Mouse (Mus musculus): ENCODE results near the gene Sdhaf2.
"Not testable (repeated sequence)": the region's sequence is repeated elsewhere in the genome, so short reads cannot be mapped to it uniquely, and the experiment has no call there.

The Sdhaf2 gene

DNA sequence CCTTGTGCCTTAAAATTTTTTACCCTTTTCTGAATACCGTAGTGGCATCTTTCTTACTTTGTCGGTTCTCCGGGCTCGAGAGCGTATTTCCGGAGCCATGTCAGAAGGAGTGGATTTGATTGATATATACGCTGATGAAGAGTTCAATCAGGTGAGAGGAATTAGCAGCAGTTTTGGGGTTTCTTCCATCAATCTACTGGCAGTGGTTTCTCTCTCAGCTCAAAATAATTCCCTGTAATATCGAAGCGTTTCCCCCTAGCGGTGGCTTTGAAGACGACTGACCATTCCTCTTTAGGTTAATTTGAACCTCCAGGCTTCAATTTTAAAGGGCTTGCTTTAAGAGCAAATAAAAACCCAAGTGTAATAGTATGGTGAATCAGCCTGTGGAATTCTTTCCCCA is at the start of gene Sdhaf2:
Gene Sdhaf2, minus strand, starts transcription at position 233 of the 400 bp plus-strand sequence.
- peak; percentile 71 for DNase-seq (ENCODE audit: inconsistent ontology term)

GRCm38 (mm10) chr19:10569627-10570026 is 43.7 kb upstream of the Sdhaf2 start:
- no peak for DNase-seq (ENCODE audit: inconsistent ontology term)

DNA sequence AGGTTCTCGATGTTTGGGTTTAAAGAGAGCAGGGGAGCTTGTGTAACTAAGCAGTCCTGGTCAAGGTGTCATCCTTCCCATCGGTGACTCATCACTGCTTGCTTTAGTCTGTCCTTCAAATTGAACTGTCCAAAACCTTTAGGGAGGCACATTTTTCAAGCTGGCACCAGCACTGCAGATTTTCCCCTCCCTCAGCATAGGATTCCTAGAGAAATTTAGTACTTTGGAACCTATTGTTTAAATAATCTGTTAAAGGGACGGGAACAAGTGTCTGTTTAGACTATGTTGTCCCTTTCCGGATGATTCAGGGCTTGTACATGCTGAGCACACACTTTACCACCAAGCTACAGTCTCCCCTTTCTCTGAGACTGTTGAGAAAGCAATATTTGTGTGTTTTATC is 39.3 kb upstream of the Sdhaf2 start:
- no peak for DNase-seq (ENCODE audit: inconsistent ontology term)

GRCm38 (mm10) chr19:10564278-10564677 is 38.3 kb upstream of the Sdhaf2 start:
- DNase-seq (ENCODE audit: inconsistent ontology term) = no peak

- DNase-seq (ENCODE audit: inconsistent ontology term) = no peak
These were observed 36.4 kb upstream of the Sdhaf2 start for GRCm38 (mm10) chr19:10562351-10562750.

DNA sequence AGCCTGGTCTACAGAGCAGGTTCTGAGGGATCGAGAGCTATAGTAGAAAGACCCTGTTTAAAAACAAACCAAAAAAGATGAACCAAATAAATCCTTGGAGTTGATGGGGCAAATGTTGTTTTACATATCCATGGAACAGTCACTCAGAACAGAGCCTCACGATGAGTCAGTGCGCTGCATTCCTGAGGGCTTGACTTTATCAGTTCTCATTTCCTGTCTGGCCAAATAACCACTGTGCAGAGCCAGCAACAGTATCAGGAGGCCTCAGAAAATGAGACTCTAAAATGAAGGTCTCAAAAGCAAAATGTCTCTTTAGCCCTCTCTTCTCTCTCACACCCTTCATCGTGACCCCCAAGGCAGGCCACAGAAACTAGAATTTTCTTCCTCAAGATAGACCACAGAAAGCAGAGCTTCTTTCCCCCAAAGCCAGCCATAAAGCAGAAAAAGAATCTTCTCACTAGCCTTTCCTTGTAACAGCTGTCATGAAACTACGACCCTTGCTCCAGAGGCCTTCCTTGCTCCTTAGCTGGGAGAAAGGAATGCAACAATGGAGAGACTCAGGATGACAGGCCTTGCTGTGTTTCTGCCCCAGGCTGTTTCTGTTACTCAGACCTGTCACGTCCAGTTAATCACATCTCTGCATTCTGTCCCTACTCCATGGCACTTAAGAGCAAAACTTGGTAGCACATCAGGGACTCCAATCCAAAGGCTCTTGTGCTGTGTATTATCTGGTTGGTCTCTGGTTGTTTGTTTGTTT is 35.8 kb upstream of the Sdhaf2 start:
- peak; percentile 90 for DNase-seq (ENCODE audit: inconsistent ontology term)

DNA sequence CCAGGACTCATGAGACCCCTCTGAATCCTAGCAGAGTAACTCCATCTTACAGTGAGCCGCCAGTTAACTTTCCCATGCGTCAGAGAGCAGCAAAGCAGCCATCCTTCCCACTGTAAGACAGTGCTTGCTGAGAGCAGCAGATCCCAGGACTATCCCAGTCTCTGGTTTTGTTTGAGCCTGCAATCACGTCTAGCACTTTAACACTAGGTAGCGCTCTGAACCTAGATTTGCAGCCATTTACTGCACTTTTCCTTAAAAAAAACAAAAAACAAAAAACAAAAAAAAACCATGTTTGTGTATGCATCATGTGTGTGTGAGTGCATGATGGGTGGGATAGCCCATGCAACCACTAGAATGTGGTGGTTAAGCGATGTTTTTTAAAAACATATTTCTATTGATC is 34.2 kb upstream of the Sdhaf2 start:
- no peak for DNase-seq (ENCODE audit: inconsistent ontology term)

GRCm38 (mm10) chr19:10557837-10558375 is 32.0 kb upstream of the Sdhaf2 start:
- not testable (repeated sequence) for DNase-seq (ENCODE audit: inconsistent ontology term)

DNA sequence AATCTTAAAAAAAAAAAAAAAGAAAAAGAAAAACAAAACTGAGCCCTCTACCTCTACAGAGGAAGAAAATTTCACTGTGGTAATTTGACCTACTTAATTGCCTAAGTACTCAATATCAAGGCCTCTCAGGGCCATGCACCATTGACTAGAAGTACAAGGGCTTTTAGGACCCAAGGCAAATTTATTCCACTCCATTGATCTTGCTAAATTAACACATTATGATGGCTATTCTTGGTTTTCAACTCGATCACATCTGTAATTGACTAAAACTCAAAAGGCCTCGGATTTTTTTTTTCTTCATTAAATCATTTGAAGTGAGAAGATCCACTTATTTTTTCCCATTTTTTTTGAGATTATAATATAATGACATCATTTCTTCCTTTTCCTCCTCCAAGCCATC is 31.5 kb upstream of the Sdhaf2 start:
- no peak for DNase-seq (ENCODE audit: inconsistent ontology term)

- DNase-seq (ENCODE audit: inconsistent ontology term) = no peak
These were observed 31.1 kb upstream of the Sdhaf2 start for GRCm38 (mm10) chr19:10557001-10557400.

GRCm38 (mm10) chr19:10555624-10556510 is 29.9 kb upstream of the Sdhaf2 start, which contains the start of gene Tmem216:
Gene Tmem216 (minus strand): TSS chr19:10556238.
- DNase-seq (ENCODE audit: inconsistent ontology term) = peak; percentile 77

DNA sequence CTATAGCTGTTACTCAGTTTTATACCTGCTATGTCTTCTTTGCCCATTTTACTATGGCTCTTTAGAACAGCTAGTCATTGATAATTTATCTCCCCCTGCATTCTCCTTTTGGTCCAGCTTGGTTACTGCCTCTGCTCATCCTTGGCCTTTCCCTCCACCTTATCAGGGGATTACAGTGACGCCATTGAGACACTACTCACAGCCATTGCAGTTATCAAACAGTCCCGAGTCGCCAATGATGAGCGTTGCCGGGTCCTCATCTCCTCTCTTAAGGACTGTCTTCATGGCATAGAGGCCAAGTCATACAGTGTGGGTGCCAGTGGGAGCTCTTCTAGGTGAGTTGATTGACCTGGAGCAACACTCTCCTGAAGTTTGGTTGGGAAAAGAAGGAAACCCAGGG is 13.5 kb upstream of the Sdhaf2 start:
- DNase-seq (ENCODE audit: inconsistent ontology term) = no peak

DNA sequence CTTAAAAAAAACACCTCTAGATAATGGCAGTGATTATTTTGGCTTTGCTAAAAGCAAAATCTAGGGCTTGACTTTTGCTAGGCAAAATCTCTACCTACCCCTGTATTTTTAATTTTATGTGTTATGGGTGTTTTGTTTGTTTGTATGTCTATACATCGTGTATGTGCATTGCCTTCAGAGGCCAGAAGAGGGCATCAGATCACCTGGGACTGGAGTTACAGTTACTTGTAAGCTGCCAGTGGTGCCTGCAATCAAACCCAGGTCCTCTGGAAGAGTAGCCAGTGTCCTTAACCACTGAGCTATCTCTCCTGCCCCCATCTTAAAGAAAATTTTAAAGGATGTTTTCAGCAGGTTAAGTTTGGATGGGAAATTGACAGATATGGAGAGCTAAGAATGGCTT is 4.1 kb upstream of the Sdhaf2 start:
- no peak for DNase-seq (ENCODE audit: inconsistent ontology term)

DNA sequence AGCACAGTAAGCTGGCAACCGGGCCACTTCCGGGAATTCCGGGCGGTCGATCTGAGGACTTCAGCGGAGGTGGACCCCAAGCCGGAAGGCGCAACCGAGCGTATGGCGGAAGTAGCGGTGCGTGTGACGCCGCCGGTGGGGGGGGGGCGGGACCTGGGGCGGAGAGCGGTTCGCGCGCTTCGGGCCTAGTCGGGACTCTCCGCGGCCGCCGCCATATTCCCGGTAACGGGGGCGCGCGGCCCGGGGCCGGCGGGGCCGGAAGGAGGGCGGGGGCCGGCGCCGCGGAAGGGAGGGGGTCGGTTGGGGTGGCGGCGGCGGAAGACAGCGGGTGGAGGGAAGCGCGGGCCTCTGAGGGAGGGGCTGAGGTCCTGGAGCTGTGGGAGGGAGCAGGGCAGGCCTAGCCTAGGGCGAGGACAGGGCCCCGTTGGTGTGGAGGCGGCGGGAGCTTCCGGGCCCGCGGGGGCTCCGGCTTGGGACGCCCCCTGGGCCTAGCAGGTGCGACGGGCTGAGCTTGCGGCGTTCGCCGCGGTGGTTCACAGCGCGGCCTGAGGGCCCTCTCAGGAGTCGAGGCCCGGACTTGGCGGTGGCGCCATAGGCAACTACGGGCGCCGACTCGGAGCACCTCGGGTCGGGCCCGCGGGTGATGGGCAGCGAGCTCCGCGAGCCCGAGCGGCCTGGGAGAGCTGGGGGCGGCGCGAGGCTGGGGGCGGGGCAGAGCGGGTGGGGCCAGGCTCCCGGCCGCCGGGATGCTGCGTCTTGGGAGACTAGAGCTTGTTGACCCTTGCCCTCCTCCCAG is 638 bp downstream of the Sdhaf2 start, which contains the start of gene Cpsf7:
Gene Cpsf7, plus strand, starts transcription at position 161 of the 796 bp plus-strand sequence.
- DNase-seq (ENCODE audit: inconsistent ontology term) = peak; percentile 97

- no peak for DNase-seq (ENCODE audit: inconsistent ontology term)
These were observed 1.2 kb downstream of the Sdhaf2 start for GRCm38 (mm10) chr19:10524784-10525105.

- no peak for DNase-seq (ENCODE audit: inconsistent ontology term)
These were observed 2.4 kb downstream of the Sdhaf2 start for GRCm38 (mm10) chr19:10523483-10524080.

GRCm38 (mm10) chr19:10521926-10522325 is 4.0 kb downstream of the Sdhaf2 start:
- no peak for DNase-seq (ENCODE audit: inconsistent ontology term)

DNA sequence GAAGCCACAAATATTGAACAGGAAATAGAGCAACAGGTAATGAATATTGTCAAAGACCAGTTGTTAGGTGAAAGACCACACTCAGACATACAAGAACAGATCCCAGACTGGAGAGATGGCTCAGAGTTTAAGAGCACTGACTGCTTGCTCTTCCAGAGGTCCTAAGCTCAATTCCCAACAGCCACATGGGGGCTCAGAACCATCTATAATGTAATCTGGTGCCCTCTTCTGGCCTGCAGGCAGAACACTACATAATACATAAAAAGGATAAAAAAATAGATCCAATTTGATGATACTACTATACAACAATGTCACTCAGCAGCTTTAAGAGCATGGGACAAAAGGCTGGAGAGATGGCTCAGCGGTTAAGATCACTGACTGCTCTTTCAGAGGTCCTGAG is 5.6 kb downstream of the Sdhaf2 start:
- peak; percentile 11 for DNase-seq (ENCODE audit: inconsistent ontology term)

GRCm38 (mm10) chr19:10510759-10511330 is 15.1 kb downstream of the Sdhaf2 start:
- no peak for DNase-seq (ENCODE audit: inconsistent ontology term)

- peak; percentile 26 for DNase-seq (ENCODE audit: inconsistent ontology term)
These were observed 23.4 kb downstream of the Sdhaf2 start for GRCm38 (mm10) chr19:10502571-10502970.

- no peak for DNase-seq (ENCODE audit: inconsistent ontology term)
These were observed 25.4 kb downstream of the Sdhaf2 start for GRCm38 (mm10) chr19:10500581-10500980.
